Mouse (Mus musculus) CH12.LX (cell line): Measurements from ENCODE around the gene Asb11. TPM values are rescaled to one million over a fixed set of nuclear protein-coding genes. Genes with fewer than 3 reads are reported as not detected.

Experiments used
- DNase-seq: peaks from one replicate; pipeline ENCODE4 v3.0.0-alpha.2; 2013; ENCODE audit errors: extremely low read depth
- H3K27ac ChIP-seq: 2 replicates; pipeline ENCODE4 v1.5.1; 2012; ENCODE audit warnings: low read depth, mild to moderate bottlenecking, control low read depth, moderate library complexity; ENCODE audit not compliant: insufficient read depth
- H3K27me3 ChIP-seq: replicated peaks from 2 replicates; pipeline ENCODE3; 2012; ENCODE audit warnings: inconsistent platforms
- H3K36me3 ChIP-seq, 2 experiments: replicated peaks in 1 of 2; 2 replicates each; pipeline versions ENCODE3 to v1.6.1; 2012; ENCODE audit warnings: inconsistent platforms in 1 of 2, low read length in 1 of 2, mild to moderate bottlenecking in 1 of 2, mixed read lengths in 1 of 2, moderate library complexity in 1 of 2; ENCODE audit not compliant: control insufficient read depth in 1 of 2, insufficient read depth in 1 of 2
- H3K4me1 ChIP-seq, 2 experiments: 2 replicates each; pipeline ENCODE4 v1.6.1; 2012; ENCODE audit warnings: inconsistent platforms in 1 of 2, moderate library complexity in 1 of 2; ENCODE audit not compliant: insufficient read depth in 2 of 2, control insufficient read depth in 1 of 2
- H3K4me2 ChIP-seq: 2 replicates; pipeline ENCODE4 v1.6.1; 2012; ENCODE audit warnings: low read depth, mild to moderate bottlenecking, control low read depth; ENCODE audit not compliant: poor library complexity, insufficient read depth, severe bottlenecking
- H3K4me3 ChIP-seq, 3 experiments: fragments of 150-350 bp in 1 of 3; sonication (generic) in 1 of 3; replicated peaks in 1 of 3; 2 replicates each; pipeline versions ENCODE3 to v1.5.1; 2011 to 2012; ENCODE audit warnings: low read depth in 2 of 3, low read length in 2 of 3, mild to moderate bottlenecking in 2 of 3, moderate library complexity in 2 of 3, control low read depth in 1 of 3, improper control_type of control experiment in 1 of 3, inconsistent platforms in 1 of 3, mixed read lengths in 1 of 3; ENCODE audit not compliant: poor library complexity in 1 of 3
- H3K79me2 ChIP-seq: replicated peaks from 2 replicates; pipeline ENCODE4 v1.6.1; 2012; ENCODE audit warnings: mild to moderate bottlenecking, moderate library complexity; ENCODE audit not compliant: control insufficient read depth, poor library complexity, insufficient read depth, severe bottlenecking; ENCODE audit errors: extremely low read depth
- H3K9ac ChIP-seq: 2 replicates; pipeline ENCODE4 v1.6.1; 2012; ENCODE audit warnings: low read depth, mild to moderate bottlenecking, control low read depth, moderate library complexity; ENCODE audit not compliant: insufficient read depth
- H3K9me3 ChIP-seq: replicated peaks from 2 replicates; pipeline ENCODE3; 2012; ENCODE audit warnings: low read length, inconsistent platforms, mixed read lengths
- CHD1 ChIP-seq: IDR thresholded peaks from 2 replicates; pipeline ENCODE4 v1.6.1; 2012; ENCODE audit warnings: low read depth, low read length, improper control_type of control experiment, inconsistent platforms
- CHD2 ChIP-seq: IDR thresholded peaks from 2 replicates; pipeline ENCODE4 v1.6.1; 2011; ENCODE audit warnings: low read length, improper control_type of control experiment
- CTCF ChIP-seq, 2 experiments: IDR thresholded peaks in 1 of 2; conservative IDR thresholded peaks in 1 of 2; 2 replicates each; pipeline ENCODE4 v1.5.1; 2011 to 2012; ENCODE audit warnings: low read depth in 2 of 2, low read length in 2 of 2, improper control_type of control experiment in 1 of 2, inconsistent platforms in 1 of 2, mild to moderate bottlenecking in 1 of 2, moderate library complexity in 1 of 2
- ELF1 ChIP-seq: IDR thresholded peaks from 2 replicates; pipeline ENCODE4 v1.6.1; 2014; ENCODE audit warnings: low read depth, mild to moderate bottlenecking, inconsistent platforms, low read length, improper control_type of control experiment
- EP300 ChIP-seq: IDR thresholded peaks from 2 replicates; pipeline ENCODE4 v1.6.1; 2011; ENCODE audit warnings: low read length, improper control_type of control experiment
- ETS1 ChIP-seq: conservative IDR thresholded peaks from 2 replicates; pipeline ENCODE4 v1.6.1; 2012; ENCODE audit warnings: low read depth, mild to moderate bottlenecking, inconsistent platforms, low read length, improper control_type of control experiment, moderate library complexity
- GABPA ChIP-seq: IDR thresholded peaks from 2 replicates; pipeline ENCODE4 v1.6.1; 2012; ENCODE audit warnings: low read depth, low read length, improper control_type of control experiment, inconsistent platforms; ENCODE audit not compliant: insufficient replicate concordance
- HCFC1 ChIP-seq: IDR thresholded peaks from 2 replicates; pipeline ENCODE4 v1.6.1; 2012; ENCODE audit warnings: low read depth, mild to moderate bottlenecking, inconsistent platforms, low read length, improper control_type of control experiment
- JUN ChIP-seq: IDR thresholded peaks from 2 replicates; pipeline ENCODE4 v1.6.1; 2011; ENCODE audit warnings: low read depth, mild to moderate bottlenecking, low read length, improper control_type of control experiment, moderate library complexity; ENCODE audit not compliant: insufficient read depth
- JUND ChIP-seq: conservative IDR thresholded peaks from 2 replicates; pipeline ENCODE4 v1.6.1; 2011; ENCODE audit warnings: low read depth, low read length, improper control_type of control experiment
- KAT2A ChIP-seq: IDR thresholded peaks from 2 replicates; pipeline ENCODE4 v1.6.1; 2012; ENCODE audit warnings: low read length, improper control_type of control experiment, inconsistent platforms; ENCODE audit not compliant: insufficient replicate concordance
- MAX ChIP-seq: IDR thresholded peaks from 2 replicates; pipeline ENCODE4 v1.6.1; 2011; ENCODE audit warnings: low read length, improper control_type of control experiment
- MEF2A ChIP-seq: IDR thresholded peaks from 2 replicates; pipeline ENCODE4 v1.6.1; 2014; ENCODE audit warnings: low read depth, mild to moderate bottlenecking, inconsistent platforms, low read length, improper control_type of control experiment, borderline replicate concordance
- MXI1 ChIP-seq: IDR thresholded peaks from 2 replicates; pipeline ENCODE4 v1.6.1; 2011; ENCODE audit warnings: mild to moderate bottlenecking, low read depth, low read length, improper control_type of control experiment
- MYC ChIP-seq: IDR thresholded peaks from 2 replicates; pipeline ENCODE4 v1.6.1; 2011; ENCODE audit warnings: low read depth, mild to moderate bottlenecking, improper control_type of control experiment, low read length
- NELFE ChIP-seq: IDR thresholded peaks from 2 replicates; pipeline ENCODE4 v1.6.1; 2011; ENCODE audit warnings: low read depth, low read length, improper control_type of control experiment
- PAX5 ChIP-seq: IDR thresholded peaks from 2 replicates; pipeline ENCODE4 v1.6.1; 2012; ENCODE audit warnings: low read length, inconsistent platforms, mixed read lengths
- POLR2A ChIP-seq: IDR thresholded peaks from 2 replicates; pipeline ENCODE4 v1.6.1; 2011; ENCODE audit warnings: low read depth, mild to moderate bottlenecking, improper control_type of control experiment, low read length
- POLR2AphosphoS2 ChIP-seq: IDR thresholded peaks from 2 replicates; pipeline ENCODE4 v1.6.1; 2011; ENCODE audit warnings: low read depth, low read length, improper control_type of control experiment
- RAD21 ChIP-seq: IDR thresholded peaks from 2 replicates; pipeline ENCODE4 v1.6.1; 2011; ENCODE audit warnings: low read depth, mild to moderate bottlenecking, low read length, improper control_type of control experiment, moderate library complexity
- RCOR1 ChIP-seq: conservative IDR thresholded peaks from 2 replicates; pipeline ENCODE4 v1.6.1; 2012; ENCODE audit warnings: low read depth, mild to moderate bottlenecking, inconsistent platforms, low read length, improper control_type of control experiment
- SIN3A ChIP-seq: IDR thresholded peaks from 2 replicates; pipeline ENCODE4 v1.6.1; 2012; ENCODE audit warnings: low read length, improper control_type of control experiment, inconsistent platforms
- SMC3 ChIP-seq: IDR thresholded peaks from 2 replicates; pipeline ENCODE4 v1.6.1; 2011; ENCODE audit warnings: low read depth, low read length, improper control_type of control experiment
- TBP ChIP-seq: conservative IDR thresholded peaks from 2 replicates; pipeline ENCODE4 v1.6.1; 2011; ENCODE audit warnings: low read depth, low read length, improper control_type of control experiment
- TCF12 ChIP-seq: IDR thresholded peaks from 2 replicates; pipeline ENCODE4 v1.6.1; 2014; ENCODE audit warnings: low read depth, mild to moderate bottlenecking, inconsistent platforms, low read length, improper control_type of control experiment
- UBTF ChIP-seq: IDR thresholded peaks from 2 replicates; pipeline ENCODE4 v1.6.1; 2012; ENCODE audit warnings: low read depth, mild to moderate bottlenecking, inconsistent platforms, low read length, improper control_type of control experiment, moderate library complexity
- USF1 ChIP-seq: IDR thresholded peaks from 2 replicates; pipeline ENCODE4 v1.6.1; 2014; ENCODE audit warnings: low read depth, mild to moderate bottlenecking, inconsistent platforms, low read length, improper control_type of control experiment
- USF2 ChIP-seq: conservative IDR thresholded peaks from 2 replicates; pipeline ENCODE4 v1.6.1; 2011; ENCODE audit warnings: low read depth, low read length, improper control_type of control experiment
- ZNF384 ChIP-seq: IDR thresholded peaks from 2 replicates; pipeline ENCODE4 v1.6.1; 2012; ENCODE audit warnings: low read depth, low read length, improper control_type of control experiment, inconsistent platforms
- dilution Hi-C: fragments of 300-500 bp; cut with MboI; formaldehyde crosslinking; loops from 2 replicates; pipeline ENCODE4 v1.14.3; 2020; ENCODE audit warnings: low sequenced_read_pairs; ENCODE audit not compliant: extremely low pct_unique_long_range_greater_than_20kb, extremely low pct_ligation_motif_present
- in situ Hi-C: fragments of 300-500 bp; cut with MboI; formaldehyde crosslinking; loops from 3 replicates; pipeline ENCODE4 v1.14.3; 2019; ENCODE audit warnings: low sequenced_read_pairs, low pct_ligation_motif_present, low pct_unique_long_range_greater_than_20kb, mixed read lengths
- polyA plus RNA-seq: library from polyadenylated mRNA; unstranded; fragments of >175 nt; gene quantifications from 2 replicates; pipeline ENCODE4 v1.2.1, GENCODE M21; 2012; ENCODE audit warnings: low read depth; ENCODE audit not compliant: insufficient read length
- total RNA-seq, 2 experiments: library from RNA; depleted of rRNA; stranded (reverse); fragments of 300-350 nt in 1 of 2; fragments of >200 nt in 1 of 2; gene quantifications; 2 replicates each; pipeline ENCODE4 v1.2.3; 2012 to 2014

Asb11 gene
- total and polyA plus RNA-seq, 3 experiments: not detected

DNA sequence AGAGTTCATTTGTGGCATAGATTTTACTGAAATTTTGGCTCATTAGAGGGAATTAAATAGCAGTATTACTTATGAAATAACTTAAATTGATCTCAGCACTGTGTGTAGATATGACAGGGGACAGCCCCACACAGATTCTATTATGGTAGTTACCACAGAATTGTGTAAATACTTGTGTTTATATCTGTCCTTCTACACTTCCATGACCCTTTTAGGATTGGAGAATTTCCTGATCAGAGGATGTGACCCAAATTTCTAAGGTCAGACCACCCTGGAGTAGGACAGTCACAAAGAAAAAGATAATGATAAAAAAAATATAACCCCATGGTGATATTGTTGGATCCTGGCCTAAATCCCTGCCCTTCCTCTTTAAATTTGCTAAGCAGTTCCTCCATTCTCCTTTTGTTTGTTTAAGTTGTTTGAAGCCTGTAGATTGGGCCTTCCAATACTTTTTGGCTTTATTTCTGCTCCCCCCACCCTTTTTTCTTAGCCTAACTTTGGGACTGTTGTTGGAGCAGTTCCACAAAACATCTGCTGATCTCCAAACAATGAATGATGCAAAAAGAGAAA is 31.6 kb upstream of the Asb11 start:
- no peaks in the 10 kb centered on the region for H3K79me2 ChIP-seq
- H3K4me1 ChIP-seq: peaks cover 5 to 19% of the 10 kb centered on the region in 2 experiments; a peak in 3 of 4 replicates
- in situ Hi-C loops (no loop called here), dilution Hi-C loops (no loop called here)
- H3K9me3 ChIP-seq: no peaks in the 10 kb centered on the region
- no peak overlapping the region for H3K27ac ChIP-seq
- no peak for DNase-seq
- no peaks in the 10 kb centered on the region for H3K36me3 ChIP-seq
- no peak for TF ChIP-seq MXI1
- no peak for TF ChIP-seq HCFC1
- no peak for TF ChIP-seq USF1
- no peak for TF ChIP-seq UBTF
- no peak for TF ChIP-seq NELFE
- TF ChIP-seq CHD1: no peak
- no peak for TF ChIP-seq CTCF (conservative IDR thresholded peaks at IDR 0.05 in 1 of 2, IDR thresholded peaks at IDR 0.05 in 1 of 2; ENCODE audit: low read depth in 2 of 2, low read length in 2 of 2)
- no peak for TF ChIP-seq POLR2AphosphoS2
- TF ChIP-seq KAT2A: no peak
- TF ChIP-seq SMC3: no peak
- no peak for TF ChIP-seq RAD21
- no peak for TF ChIP-seq SIN3A
- TF ChIP-seq TCF12: no peak
- TF ChIP-seq GABPA: no peak
- TF ChIP-seq ETS1: no peak
- no peak for TF ChIP-seq TBP
- no peak for TF ChIP-seq USF2
- no peak for TF ChIP-seq ZNF384
- no peak for TF ChIP-seq ELF1
- no peak for TF ChIP-seq POLR2A
- no peaks in the 10 kb centered on the region for H3K27me3 ChIP-seq
- no peak overlapping the region for H3K4me2 ChIP-seq
- H3K4me3 ChIP-seq: no peak overlapping the region
- no peak overlapping the region for H3K9ac ChIP-seq

DNA sequence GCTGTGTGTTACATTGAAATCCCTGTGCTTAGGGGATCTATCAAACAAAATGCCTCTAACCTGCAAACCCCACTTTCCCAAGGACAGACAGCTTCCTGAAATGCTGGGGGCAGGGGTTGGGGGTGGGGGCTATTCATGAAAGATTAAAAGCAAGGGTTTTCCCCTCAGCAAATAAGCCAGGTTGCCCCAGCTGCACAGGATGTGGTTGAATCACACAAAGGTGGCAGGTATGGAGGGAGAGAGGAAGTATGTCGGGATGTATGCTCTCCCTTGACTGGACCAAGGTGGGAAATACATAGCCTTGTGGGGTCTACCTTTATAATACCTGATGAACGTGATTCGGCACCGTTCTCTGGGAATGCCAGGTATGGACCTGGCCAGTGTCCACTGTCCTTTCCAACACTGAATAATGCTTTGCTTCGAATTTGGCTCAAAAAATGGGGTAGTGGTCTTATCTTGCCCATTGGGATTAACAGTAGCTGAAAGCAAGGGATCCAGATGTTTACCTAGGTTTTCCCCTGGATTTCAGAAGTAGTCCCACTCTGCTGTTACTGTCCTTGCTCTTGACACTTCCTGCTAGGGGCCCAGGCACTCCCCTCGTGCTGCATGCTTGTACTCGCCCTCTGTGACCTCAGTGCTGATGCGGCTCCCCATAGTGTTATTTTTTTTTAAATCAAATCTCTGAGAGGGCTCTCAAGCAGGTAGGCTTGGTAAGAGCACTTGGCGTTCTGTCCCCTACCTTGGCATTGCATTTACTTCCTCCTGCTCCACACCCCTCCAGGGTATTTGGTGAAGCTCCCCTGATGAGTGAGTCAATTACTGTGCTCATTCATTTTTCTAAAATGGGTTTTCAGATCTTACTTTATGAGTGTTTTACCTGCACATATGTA is 30.4 kb upstream of the Asb11 start:
- Histone ChIP-seq H3K4me1 (peaks cover 5 to 19% of the 10 kb centered on the region in 2 experiments; a peak in 3 of 4 replicates), H3K36me3 (no peaks in the 10 kb centered on the region), H3K79me2 (no peaks in the 10 kb centered on the region), H3K27ac (no peak overlapping the region), H3K4me3 (no peak overlapping the region), H3K4me2 (no peak overlapping the region), H3K9me3 (no peaks in the 10 kb centered on the region), H3K27me3 (no peaks in the 10 kb centered on the region), H3K9ac (no peak overlapping the region)
- DNase-seq: no peak
- TF ChIP-seq JUND: no peak
- no peak for TF ChIP-seq JUN
- TF ChIP-seq CHD2: no peak
- TF ChIP-seq PAX5: no peak
- TF ChIP-seq RCOR1: no peak
- no peak for TF ChIP-seq MEF2A
- no peak for TF ChIP-seq KAT2A
- TF ChIP-seq EP300: no peak
- no peak for TF ChIP-seq MAX
- TF ChIP-seq MYC: no peak
- TF ChIP-seq NELFE: no peak
- no peak for TF ChIP-seq POLR2AphosphoS2
- dilution Hi-C loops (no loop called here), in situ Hi-C loops (no loop called here)
